Mouse (Mus musculus): ENCODE data around the gene Col5a2. TPM values are rescaled to one million over a fixed set of nuclear protein-coding genes. Genes with fewer than 3 reads are reported as not detected.
"Not testable (repeated sequence)": the region's sequence is repeated elsewhere in the genome, so short reads cannot be mapped to it uniquely, and the experiment has no call there.

Col5a2 gene
- polyA plus RNA-seq (2012) = 0.01 TPM in 1 of 2 replicates, not detected in the other

DNA sequence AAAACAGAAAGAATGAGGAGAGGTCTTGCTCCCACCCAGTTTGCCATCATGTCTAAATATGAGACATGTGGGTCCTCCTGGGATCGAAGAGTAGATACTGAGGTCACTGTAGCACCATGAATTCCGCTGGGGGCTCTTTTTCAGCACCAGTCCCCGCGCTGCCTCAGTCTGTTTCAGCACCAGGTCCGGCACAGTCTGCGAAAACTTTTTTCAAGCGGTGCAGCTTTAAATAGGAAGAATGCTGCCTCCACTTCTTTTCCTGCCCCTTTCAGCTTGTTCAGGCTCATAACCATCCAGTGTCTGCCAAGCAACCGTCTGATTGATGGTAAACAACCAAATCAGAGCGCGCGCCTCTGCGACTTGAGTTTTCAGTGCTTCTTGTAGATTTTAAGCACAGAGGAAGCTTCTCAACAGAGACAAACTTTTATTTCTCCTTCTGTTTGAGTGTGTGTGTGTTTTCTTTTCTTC lies at the start of gene Col5a2:
TSS of gene Col5a2 (minus strand) at position 418 of the 468 bp plus-strand sequence.
- Histone ChIP-seq H3K4me3 (replicated peaks) (no peak within 1 kb of the TSS), H3K9me3 (ENCODE audit: control insufficient read depth, low read length) (no peaks in the 10 kb centered on the region), H3K36me3 (ENCODE audit: control insufficient read depth) (no peaks in the 10 kb centered on the region), H3K27me3 (ENCODE audit: control insufficient read depth) (peaks cover 15% of the 10 kb centered on the region), H3K4me1 (ENCODE audit: control insufficient read depth) (no peaks in the 10 kb centered on the region)
- no peak for TF ChIP-seq TAL1 (IDR thresholded peaks at IDR 0.05; ENCODE audit: low read length)
- TF ChIP-seq GATA1 (IDR thresholded peaks at IDR 0.05; ENCODE audit: low read length) = no peak

DNA sequence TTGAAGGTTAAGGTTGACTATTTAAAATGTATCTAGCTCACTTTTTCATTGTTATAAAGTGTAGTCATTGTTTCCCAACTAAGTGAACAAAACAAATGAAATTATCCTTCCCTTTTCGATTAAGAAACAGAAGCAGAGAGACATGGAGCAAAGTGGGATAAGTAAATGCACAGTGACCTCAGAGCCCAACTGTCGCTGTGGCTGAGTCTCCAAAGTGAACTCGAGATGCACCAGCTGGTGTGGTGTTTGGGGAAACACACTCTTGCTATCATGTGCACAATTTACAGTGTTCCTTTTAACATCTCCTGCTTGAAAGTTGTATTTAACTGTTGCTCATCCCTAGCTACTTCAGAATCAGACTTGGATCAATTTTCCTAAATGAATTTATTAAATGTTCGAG lies 47.4 kb upstream of the Col5a2 start:
- H3K4me3 ChIP-seq (replicated peaks) = no peak overlapping the region
- H3K9me3 ChIP-seq (ENCODE audit: control insufficient read depth, low read length) = no peaks in the 10 kb centered on the region
- H3K27me3 ChIP-seq (ENCODE audit: control insufficient read depth) = no peaks in the 10 kb centered on the region
- TF ChIP-seq GATA1 (IDR thresholded peaks at IDR 0.05; ENCODE audit: low read length) (no peak), TAL1 (IDR thresholded peaks at IDR 0.05; ENCODE audit: low read length) (no peak)
- no peaks in the 10 kb centered on the region for H3K36me3 ChIP-seq (ENCODE audit: control insufficient read depth)
- no peaks in the 10 kb centered on the region for H3K4me1 ChIP-seq (ENCODE audit: control insufficient read depth)

DNA sequence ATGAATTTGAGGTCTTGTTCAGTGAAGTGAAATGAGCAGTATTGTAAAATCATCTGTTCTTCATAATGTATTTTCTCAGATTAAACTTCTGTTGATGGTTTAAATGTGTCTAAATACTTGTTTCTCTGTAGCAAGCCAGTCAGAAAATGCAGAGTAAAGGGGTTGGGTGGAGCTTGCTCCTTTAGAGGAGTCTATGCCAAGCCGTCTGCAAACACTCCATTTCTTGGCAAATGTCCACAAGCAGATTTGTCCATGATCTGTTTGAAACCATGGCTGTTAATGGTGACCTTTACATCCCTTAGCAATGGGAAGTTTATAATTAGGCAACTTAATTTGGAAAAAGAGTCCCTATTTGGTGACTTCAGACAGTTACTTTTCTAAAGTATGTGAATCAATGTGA lies 38.8 kb upstream of the Col5a2 start:
- no peaks in the 10 kb centered on the region for H3K36me3 ChIP-seq (ENCODE audit: control insufficient read depth)
- TF ChIP-seq TAL1 (IDR thresholded peaks at IDR 0.05; ENCODE audit: low read length) = no peak
- TF ChIP-seq GATA1 (IDR thresholded peaks at IDR 0.05; ENCODE audit: low read length) = no peak
- H3K27me3 ChIP-seq (ENCODE audit: control insufficient read depth) = no peaks in the 10 kb centered on the region
- H3K4me3 ChIP-seq (replicated peaks) = no peak overlapping the region
- H3K9me3 ChIP-seq (ENCODE audit: control insufficient read depth, low read length) = no peaks in the 10 kb centered on the region
- no peaks in the 10 kb centered on the region for H3K4me1 ChIP-seq (ENCODE audit: control insufficient read depth)

DNA sequence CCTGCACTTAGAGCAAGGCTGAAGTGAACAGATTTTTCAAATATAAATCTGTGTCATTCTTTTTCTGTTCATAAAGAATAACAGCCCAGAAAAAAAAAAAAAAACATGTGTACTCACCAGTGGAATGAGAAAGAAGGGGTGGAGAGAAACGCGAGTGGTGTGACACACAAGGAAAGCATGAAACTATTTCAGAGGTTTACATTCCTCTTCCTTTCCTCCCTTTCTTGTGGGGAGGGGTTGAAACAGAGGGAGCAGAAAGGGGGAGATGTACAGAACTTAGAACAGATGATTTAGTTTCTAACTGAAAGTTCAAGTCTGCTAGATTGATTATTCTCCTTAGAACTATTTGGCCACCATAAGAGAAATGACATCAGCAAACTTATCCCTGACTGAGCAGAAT lies 38.1 kb upstream of the Col5a2 start:
- Histone ChIP-seq H3K4me1 (ENCODE audit: control insufficient read depth) (no peaks in the 10 kb centered on the region), H3K9me3 (ENCODE audit: control insufficient read depth, low read length) (no peaks in the 10 kb centered on the region), H3K36me3 (ENCODE audit: control insufficient read depth) (no peaks in the 10 kb centered on the region), H3K4me3 (replicated peaks) (no peak overlapping the region), H3K27me3 (ENCODE audit: control insufficient read depth) (no peaks in the 10 kb centered on the region)
- TF ChIP-seq TAL1 (IDR thresholded peaks at IDR 0.05; ENCODE audit: low read length) = no peak
- no peak for TF ChIP-seq GATA1 (IDR thresholded peaks at IDR 0.05; ENCODE audit: low read length)

DNA sequence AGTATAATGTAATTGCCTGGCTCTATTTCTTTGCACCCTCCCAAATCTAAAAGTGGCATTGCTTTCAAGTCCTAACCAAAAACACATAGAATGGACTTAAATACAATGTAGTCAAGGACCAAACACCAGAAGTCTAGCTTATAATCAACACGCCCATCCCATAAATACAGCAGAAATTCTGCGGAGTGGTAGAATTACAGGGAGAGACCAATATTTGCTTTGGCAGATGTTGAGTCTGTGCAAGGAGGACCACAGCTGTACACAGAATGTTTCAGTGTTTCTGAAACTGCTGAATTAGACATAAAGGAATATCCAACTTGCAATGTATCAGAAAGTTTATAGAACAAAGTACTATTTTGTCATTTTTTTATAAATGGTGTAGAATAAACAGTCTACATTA lies 28.4 kb upstream of the Col5a2 start:
- H3K4me1 ChIP-seq (ENCODE audit: control insufficient read depth) = no peaks in the 10 kb centered on the region
- no peak for TF ChIP-seq GATA1 (IDR thresholded peaks at IDR 0.05; ENCODE audit: low read length)
- TF ChIP-seq TAL1 (IDR thresholded peaks at IDR 0.05; ENCODE audit: low read length) = no peak
- H3K27me3 ChIP-seq (ENCODE audit: control insufficient read depth) = no peaks in the 10 kb centered on the region
- H3K36me3 ChIP-seq (ENCODE audit: control insufficient read depth) = no peaks in the 10 kb centered on the region
- no peaks in the 10 kb centered on the region for H3K9me3 ChIP-seq (ENCODE audit: control insufficient read depth, low read length)
- H3K4me3 ChIP-seq (replicated peaks) = no peak overlapping the region

DNA sequence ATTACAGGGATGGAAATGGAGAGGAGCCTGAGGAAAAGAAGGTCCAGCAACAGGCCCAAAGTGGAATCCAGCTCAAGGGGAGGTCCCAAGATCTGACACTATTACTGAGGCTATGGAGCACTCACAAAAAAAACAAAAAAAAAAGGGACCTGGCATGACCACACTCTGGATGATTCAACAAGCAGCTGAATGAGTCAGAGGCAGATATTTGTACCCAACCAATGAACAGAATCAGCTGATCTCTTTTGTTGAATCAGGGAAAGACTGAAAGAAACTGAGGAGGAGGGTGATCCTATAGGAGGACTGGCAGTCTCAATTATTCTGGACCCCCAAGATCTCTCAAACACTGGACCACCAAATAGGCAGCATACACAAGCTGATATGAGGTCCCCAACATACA lies 24.4 kb upstream of the Col5a2 start:
- H3K36me3 ChIP-seq (ENCODE audit: control insufficient read depth); H3K27me3 ChIP-seq (ENCODE audit: control insufficient read depth); H3K4me1 ChIP-seq (ENCODE audit: control insufficient read depth); H3K4me3 ChIP-seq (replicated peaks); H3K9me3 ChIP-seq (ENCODE audit: control insufficient read depth, low read length): not testable (repeated sequence)

DNA sequence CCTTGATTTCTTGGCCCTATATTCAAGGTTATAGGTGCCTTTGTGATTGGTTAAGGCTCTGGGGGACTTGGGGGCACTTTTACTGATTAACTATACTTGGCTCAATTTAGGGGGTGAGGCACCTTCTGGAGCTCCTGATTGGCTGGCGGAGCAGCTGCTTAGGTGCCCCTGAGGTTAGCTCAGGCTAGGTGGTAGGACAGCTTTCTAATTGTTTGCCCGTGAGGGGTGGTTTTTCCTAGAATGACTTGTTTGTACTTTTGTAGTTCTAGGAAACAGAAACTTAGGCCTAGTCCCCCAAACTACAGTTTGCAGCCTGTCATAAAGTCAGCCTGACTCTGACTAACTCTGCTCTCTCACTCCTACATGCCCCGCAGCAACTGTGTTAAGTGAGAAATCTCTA lies 20.5 kb upstream of the Col5a2 start:
- Histone ChIP-seq H3K9me3 (ENCODE audit: control insufficient read depth, low read length) (no peaks in the 10 kb centered on the region), H3K27me3 (ENCODE audit: control insufficient read depth) (no peaks in the 10 kb centered on the region), H3K36me3 (ENCODE audit: control insufficient read depth) (no peaks in the 10 kb centered on the region), H3K4me3 (replicated peaks) (no peak overlapping the region), H3K4me1 (ENCODE audit: control insufficient read depth) (no peaks in the 10 kb centered on the region)
- TF ChIP-seq TAL1 (IDR thresholded peaks at IDR 0.05; ENCODE audit: low read length) = no peak
- TF ChIP-seq GATA1 (IDR thresholded peaks at IDR 0.05; ENCODE audit: low read length) = no peak

DNA sequence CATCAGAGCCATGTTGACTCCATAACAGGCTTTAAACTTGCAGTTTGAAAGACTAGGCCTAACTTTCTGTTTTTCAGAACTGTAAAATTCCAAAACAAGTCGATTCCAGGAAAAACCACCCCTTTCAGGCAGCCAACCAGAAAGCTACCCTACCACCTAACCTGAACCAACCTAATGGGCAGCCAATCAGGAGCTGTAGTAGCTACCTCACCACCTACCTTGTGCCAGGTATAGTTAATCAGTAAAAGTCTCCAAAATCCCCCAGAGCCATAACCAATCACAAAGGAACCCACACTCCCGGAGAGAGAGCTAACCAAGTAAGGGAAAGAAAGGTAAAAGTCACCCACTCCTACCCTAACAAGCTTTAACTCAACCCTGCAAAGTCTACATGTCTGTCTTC lies 18.4 kb upstream of the Col5a2 start:
- TF ChIP-seq TAL1 (IDR thresholded peaks at IDR 0.05; ENCODE audit: low read length) = no peak
- no peak for TF ChIP-seq GATA1 (IDR thresholded peaks at IDR 0.05; ENCODE audit: low read length)
- Histone ChIP-seq H3K4me1 (ENCODE audit: control insufficient read depth) (no peaks in the 10 kb centered on the region), H3K27me3 (ENCODE audit: control insufficient read depth) (no peaks in the 10 kb centered on the region), H3K4me3 (replicated peaks) (no peak overlapping the region), H3K9me3 (ENCODE audit: control insufficient read depth, low read length) (no peaks in the 10 kb centered on the region), H3K36me3 (ENCODE audit: control insufficient read depth) (no peaks in the 10 kb centered on the region)

DNA sequence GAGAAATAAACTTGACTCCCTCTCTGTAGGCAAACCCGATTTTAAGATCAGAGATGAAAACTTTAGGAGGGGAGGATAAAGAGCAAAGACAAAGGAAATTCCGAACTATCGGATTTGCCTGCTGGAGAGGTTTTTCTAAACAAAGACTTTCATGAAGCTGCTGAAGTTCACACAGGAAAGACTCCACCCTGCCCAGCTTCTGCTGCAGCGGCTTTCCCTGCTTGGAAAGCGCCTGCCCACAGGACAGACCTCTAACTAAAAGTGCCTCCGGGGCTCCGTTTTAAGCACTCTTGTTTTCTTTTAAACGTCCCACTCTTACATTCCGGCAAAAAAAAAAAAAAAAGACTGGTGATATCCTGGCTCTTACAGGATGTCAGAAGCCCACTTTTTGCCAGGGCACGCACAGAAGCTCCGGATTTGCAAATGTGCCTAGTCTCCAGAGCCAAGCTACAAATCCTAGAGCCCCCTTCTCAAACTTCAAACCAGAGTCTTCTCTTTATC lies 791 bp downstream of the Col5a2 start:
- no peaks in the 10 kb centered on the region for H3K36me3 ChIP-seq (ENCODE audit: control insufficient read depth)
- H3K27me3 ChIP-seq (ENCODE audit: control insufficient read depth) = peaks cover 15% of the 10 kb centered on the region
- TF ChIP-seq TAL1 (IDR thresholded peaks at IDR 0.05; ENCODE audit: low read length) = no peak
- no peak for TF ChIP-seq GATA1 (IDR thresholded peaks at IDR 0.05; ENCODE audit: low read length)
- H3K4me3 ChIP-seq (replicated peaks) = no peak overlapping the region
- no peaks in the 10 kb centered on the region for H3K9me3 ChIP-seq (ENCODE audit: control insufficient read depth, low read length)
- no peaks in the 10 kb centered on the region for H3K4me1 ChIP-seq (ENCODE audit: control insufficient read depth)

DNA sequence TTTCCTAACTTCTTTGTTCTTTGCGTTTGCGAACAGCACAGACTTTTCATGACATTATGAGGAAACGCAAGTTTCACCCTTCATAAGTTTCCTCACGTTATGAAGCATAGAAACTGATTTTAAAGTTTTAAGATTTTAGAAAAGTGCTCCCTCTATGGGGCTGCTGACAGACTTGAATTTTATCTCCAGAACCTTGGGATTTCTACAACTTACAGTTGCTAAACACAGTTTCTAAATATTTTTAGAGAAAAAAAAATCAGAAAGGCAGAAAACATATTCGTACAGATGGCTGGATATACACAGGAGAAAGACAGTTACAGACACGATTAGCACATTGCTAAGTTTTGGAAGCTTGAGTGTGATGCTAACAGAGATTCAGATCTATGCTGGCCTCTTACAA lies 1.6 kb downstream of the Col5a2 start:
- H3K4me3 ChIP-seq (replicated peaks) = no peak overlapping the region
- no peaks in the 10 kb centered on the region for H3K36me3 ChIP-seq (ENCODE audit: control insufficient read depth)
- no peaks in the 10 kb centered on the region for H3K9me3 ChIP-seq (ENCODE audit: control insufficient read depth, low read length)
- no peak for TF ChIP-seq GATA1 (IDR thresholded peaks at IDR 0.05; ENCODE audit: low read length)
- TF ChIP-seq TAL1 (IDR thresholded peaks at IDR 0.05; ENCODE audit: low read length) = no peak
- peaks cover 15% of the 10 kb centered on the region for H3K27me3 ChIP-seq (ENCODE audit: control insufficient read depth)
- no peaks in the 10 kb centered on the region for H3K4me1 ChIP-seq (ENCODE audit: control insufficient read depth)
